ENCODE assay signal across 9 mouse cellular contexts in genomic region chr10:121289970-121290681, GRCm38 (mm10).
DNase-seq lines count a peak whose midpoint lies in the region; TF ChIP-seq lines count a peak whose summit lies in the region.
"Had no signal": no experiment of that assay in that cellular context is flagged by ENCODE, and none has a peak within 500 bp of the region (broad histone marks: within the 10 kb centered on the region; RNA-seq: fewer than 3 reads in every experiment).

No protein-coding gene starts in this region.

- 51% methylated on average over 4 of the region's 4 CpGs for WGBS in cerebellum, adult 2 months

- H3K4me3 ChIP-seq in cerebellum, adult 2 months (replicated peaks; ENCODE audit: insufficient read depth, low read depth, low read length) = no peak overlapping the region
- no peak overlapping the region for H3K4me3 ChIP-seq in testis, adult 2 months (ENCODE audit: control insufficient read depth, low read depth, low read length)
- H3K4me3 ChIP-seq: liver, embryonic 15.5 days had no signal

- TF ChIP-seq POLR2A in cerebellum, adult 2 months (IDR thresholded peaks at IDR 0.05; ENCODE audit: borderline replicate concordance, insufficient read depth, low read length) = no peak
- no peak for TF ChIP-seq POLR2A in testis, adult 2 months (IDR thresholded peaks at IDR 0.05; ENCODE audit: control insufficient read depth, low read depth, low read length)

- H3K36me3 ChIP-seq in testis, adult 2 months (ENCODE audit: control insufficient read depth, insufficient read depth, low read length) = no peaks in the 10 kb centered on the region
- H3K36me3 ChIP-seq: liver, embryonic 15.5 days had no signal

- DNase-seq in cerebellum, adult 2 months = no peak
- DNase-seq in cerebellum, adult 8-10 months = no peak
- DNase-seq in testis, postnatal 10 days (ENCODE audit: low spot score) = no peak
- DNase-seq in induced T-regulatory cell, adult 2 months (ENCODE audit: low read depth) = peak; percentile 65
- DNase-seq in retina, postnatal 1 day = peak; percentile 56
- no peak for DNase-seq in kidney, postnatal 4 days
- DNase-seq in embryo, embryonic 10.5 days (ENCODE audit: low spot score) = no peak

- no peak overlapping the region for H3K27ac ChIP-seq in cerebellum, adult 2 months (ENCODE audit: insufficient read depth, low read length)
- no peak overlapping the region for H3K27ac ChIP-seq in testis, adult 2 months (ENCODE audit: control insufficient read depth, insufficient read depth, low read depth, low read length)
- H3K27ac ChIP-seq: liver, embryonic 15.5 days had no signal

- H3K4me1 ChIP-seq in cerebellum, adult 2 months (ENCODE audit: control insufficient read depth, insufficient read depth, low read length) = peaks cover 5% of the 10 kb centered on the region; the same call in 1 of the 2 replicates
- peaks cover 8% of the 10 kb centered on the region for H3K4me1 ChIP-seq in testis, adult 2 months (ENCODE audit: control insufficient read depth, insufficient read depth, low read length)
- H3K4me1 ChIP-seq: liver, embryonic 15.5 days had no signal

- peak; percentile 46; the same call in 1 of the 2 replicates for TF ChIP-seq CTCF in cerebellum, adult 2 months (IDR thresholded peaks at IDR 0.05; ENCODE audit: borderline replicate concordance, insufficient read depth, low read depth, low read length)
- TF ChIP-seq CTCF in testis, adult 2 months (IDR thresholded peaks at IDR 0.05; ENCODE audit: control insufficient read depth, insufficient read depth, insufficient replicate concordance, low read depth, low read length) = 0 out of 2 replicates have a peak, but pooled peaks have one; percentile 5

- H3K27me3 ChIP-seq in cerebellum, adult 2 months (ENCODE audit: control insufficient read depth, insufficient read depth, low read length) = no peaks in the 10 kb centered on the region
- no peaks in the 10 kb centered on the region for H3K27me3 ChIP-seq in testis, adult 2 months (ENCODE audit: control insufficient read depth, insufficient read depth, low read length)
- H3K27me3 ChIP-seq: liver, embryonic 15.5 days had no signal

Comparison
In these comparisons a context has a peak if more than half of its experiments do, and no peak if none do; other contexts are left out.
1. DNase-seq: peak in induced T-regulatory cell, adult 2 months (single experiment) and retina, postnatal 1 day (single experiment); none in cerebellum, adult 2 months (0 of 2), cerebellum, adult 8-10 months (single experiment), testis, postnatal 10 days (single experiment), kidney, postnatal 4 days (0 of 2) and embryo, embryonic 10.5 days (single experiment).